Mouse (Mus musculus) cerebellum, postnatal 4 days (tissue): ENCODE measurements around the gene Prx.

Experiments used
- DNase-seq, 2 experiments: peaks; one replicate each; pipeline ENCODE4 v3.0.0; 2022; ENCODE audit warnings: low spot score in 2 of 2, mixed read lengths in 1 of 2

Gene Prx

GRCm38 (mm10) chr7:27522967-27523366, 23.8 kb downstream of the Prx start, which contains the start of gene Hipk4:
Hipk4 (plus strand) TSS chr7:27523267.
- no peak for DNase-seq

GRCm38 (mm10) chr7:27523805-27524204, 24.7 kb downstream of the Prx start:
- DNase-seq: no peak

GRCm38 (mm10) chr7:27526039-27526827, 27.1 kb downstream of the Prx start:
- DNase-seq: peak; percentile 62 to 78

GRCm38 (mm10) chr7:27529070-27529469, 29.9 kb downstream of the Prx start:
- no peak for DNase-seq

GRCm38 (mm10) chr7:27530937-27531336, 31.8 kb downstream of the Prx start:
- DNase-seq: no peak

GRCm38 (mm10) chr7:27531707-27532106, 32.6 kb downstream of the Prx start:
- no peak for DNase-seq

GRCm38 (mm10) chr7:27532480-27533050, 33.4 kb downstream of the Prx start:
- DNase-seq: no peak

- no peak for DNase-seq
These were observed 36.3 kb downstream of the Prx start for GRCm38 (mm10) chr7:27535386-27535785.

GRCm38 (mm10) chr7:27536618-27537017, 37.5 kb downstream of the Prx start:
- DNase-seq: no peak

GRCm38 (mm10) chr7:27537998-27538397, 38.9 kb downstream of the Prx start:
- no peak for DNase-seq

GRCm38 (mm10) chr7:27538797-27539196, 39.7 kb downstream of the Prx start:
- no peak for DNase-seq

GRCm38 (mm10) chr7:27540521-27540920, 41.4 kb downstream of the Prx start:
- no peak for DNase-seq

- DNase-seq: no peak
These were observed 41.8 kb downstream of the Prx start for GRCm38 (mm10) chr7:27540935-27541334.

GRCm38 (mm10) chr7:27541431-27541830, 42.3 kb downstream of the Prx start:
- DNase-seq: peak in 1 of 2 experiments; percentile 16

- DNase-seq: no peak
These were observed 42.8 kb downstream of the Prx start for GRCm38 (mm10) chr7:27541922-27542321.

- peak; percentile 78 to 81 for DNase-seq
These were observed 43.4 kb downstream of the Prx start for GRCm38 (mm10) chr7:27542392-27543033.

GRCm38 (mm10) chr7:27543065-27543464, 43.9 kb downstream of the Prx start:
- no peak for DNase-seq

GRCm38 (mm10) chr7:27543851-27544250, 44.7 kb downstream of the Prx start:
- no peak for DNase-seq

- no peak for DNase-seq
These were observed 45.7 kb downstream of the Prx start for GRCm38 (mm10) chr7:27544675-27545370.

GRCm38 (mm10) chr7:27549597-27549996, 50.5 kb downstream of the Prx start:
- DNase-seq: no peak

- no peak for DNase-seq
These were observed 52.9 kb downstream of the Prx start for GRCm38 (mm10) chr7:27552070-27552469.

GRCm38 (mm10) chr7:27552931-27553513, 53.9 kb downstream of the Prx start, which contains the start of the genes Pld3 and 2310022A10Rik:
Pld3 (minus strand) TSS chr7:27553218.
2310022A10Rik (plus strand) TSS chr7:27553233.
- peak; percentile 82 to 89 for DNase-seq
